ENCODE assay signal across 15 mouse cellular contexts in genomic region chr7:128284047-128284446, GRCm38 (mm10). TPM values are rescaled to one million over a fixed set of nuclear protein-coding genes. Genes with fewer than 3 reads are reported as not detected.
A peak's percentile ranks its signal among the peaks of the same experiment; 100 is the strongest.
DNase-seq lines count a peak whose midpoint lies in the region; ATAC-seq and TF ChIP-seq lines count a peak whose summit lies in the region.
"Had no signal": no experiment of that assay in that cellular context is flagged by ENCODE, and none has a peak within 500 bp of the region (broad histone marks: within the 10 kb centered on the region; RNA-seq: fewer than 3 reads in every experiment).

No protein-coding gene starts in this region.

- no peak for ATAC-seq in forebrain, embryonic 13.5 days
- no peak for ATAC-seq in liver, embryonic 12.5 days
- ATAC-seq in limb, embryonic 11.5 days (ENCODE audit: insufficient number of reproducible peaks, low FRiP score, low TSS enrichment, low read depth): no peak
- ATAC-seq: Patski had no signal

- peak overlapping the region; percentile 79 for H3K27ac ChIP-seq in forebrain, embryonic 10.5 days
- H3K27ac ChIP-seq in forebrain, embryonic 13.5 days: no peak overlapping the region
- peak overlapping the region; percentile 95 for H3K27ac ChIP-seq in liver, embryonic 12.5 days
- 0 out of 2 replicates have a peak overlapping the region, but pooled peaks have one; percentile 21 for H3K27ac ChIP-seq in limb, embryonic 11.5 days (replicated peaks; ENCODE audit: low read depth, low read length)

- H3K4me1 ChIP-seq in forebrain, embryonic 10.5 days: peaks cover 42% of the 10 kb centered on the region
- H3K4me1 ChIP-seq in forebrain, embryonic 13.5 days: peaks cover 15% of the 10 kb centered on the region
- H3K4me1 ChIP-seq in liver, embryonic 12.5 days: peaks cover 68% of the 10 kb centered on the region
- peaks cover 6% of the 10 kb centered on the region; the same call in 1 of the 2 replicates for H3K4me1 ChIP-seq in limb, embryonic 11.5 days (ENCODE audit: control insufficient read depth, insufficient read depth, low read length)

- no peaks in the 10 kb centered on the region for H3K9me3 ChIP-seq in forebrain, embryonic 10.5 days
- no peaks in the 10 kb centered on the region for H3K9me3 ChIP-seq in forebrain, embryonic 13.5 days (replicated peaks)
- H3K9me3 ChIP-seq in liver, embryonic 12.5 days (replicated peaks): no peaks in the 10 kb centered on the region
- H3K9me3 ChIP-seq in limb, embryonic 11.5 days (ENCODE audit: control insufficient read depth, low read length): no peaks in the 10 kb centered on the region

- TF ChIP-seq POLR2A in brain, embryonic 14.5 days (IDR thresholded peaks at IDR 0.05; ENCODE audit: borderline replicate concordance, extremely low read depth, insufficient read depth, insufficient read length, poor library complexity, severe bottlenecking): no peak

- peaks cover 58% of the 10 kb centered on the region for H3K36me3 ChIP-seq in forebrain, embryonic 10.5 days (replicated peaks)
- H3K36me3 ChIP-seq in forebrain, embryonic 13.5 days (ENCODE audit: poor library complexity, severe bottlenecking): peaks cover 26% of the 10 kb centered on the region; the same call in 1 of the 2 replicates
- H3K36me3 ChIP-seq in liver, embryonic 12.5 days: peaks cover 85% of the 10 kb centered on the region
- peaks cover 4% of the 10 kb centered on the region; the same call in 1 of the 2 replicates for H3K36me3 ChIP-seq in limb, embryonic 11.5 days (ENCODE audit: control insufficient read depth, insufficient read depth, low read length)

- H3K9ac ChIP-seq in forebrain, embryonic 13.5 days: no peak overlapping the region
- no peak overlapping the region for H3K9ac ChIP-seq in liver, embryonic 12.5 days
- no peak overlapping the region for H3K9ac ChIP-seq in limb, embryonic 11.5 days (ENCODE audit: low read length)

- WGBS in forebrain, embryonic 10.5 days: 60% methylated on average over 5 of the region's 5 CpGs
- 48% methylated on average over 5 of the region's 5 CpGs for WGBS in forebrain, embryonic 13.5 days
- 74% methylated on average over 5 of the region's 5 CpGs for WGBS in liver, embryonic 12.5 days (ENCODE audit: insufficient replicate concordance)
- 47% methylated on average over 5 of the region's 5 CpGs for WGBS in limb, embryonic 11.5 days

- H3K4me2 ChIP-seq in forebrain, embryonic 13.5 days: no peak overlapping the region
- H3K4me2 ChIP-seq in liver, embryonic 12.5 days: no peak overlapping the region
- no peak overlapping the region for H3K4me2 ChIP-seq in limb, embryonic 11.5 days (ENCODE audit: low read depth, severe bottlenecking)

- no peak for TF ChIP-seq CTCF in brain, embryonic 14.5 days (IDR thresholded peaks at IDR 0.05; ENCODE audit: borderline replicate concordance, extremely low read depth, insufficient read depth, insufficient read length)

- no peak overlapping the region for H3K4me3 ChIP-seq in forebrain, embryonic 10.5 days
- H3K4me3 ChIP-seq in forebrain, embryonic 13.5 days: no peak overlapping the region
- no peak overlapping the region for H3K4me3 ChIP-seq in liver, embryonic 12.5 days
- H3K4me3 ChIP-seq in limb, embryonic 11.5 days (ENCODE audit: low read depth, low read length): no peak overlapping the region
- H3K4me3 ChIP-seq: myocyte had no signal

- DNase-seq in forebrain, embryonic 10.5 days (ENCODE audit: extremely low spot score, low spot score): no peak
- no peak for DNase-seq in liver
- peak; percentile 26 for DNase-seq in brain, embryonic 14.5 days (ENCODE audit: low read depth)
- DNase-seq in limb, embryonic 11.5 days (ENCODE audit: low spot score): peak; percentile 41
- no peak for DNase-seq in urinary bladder, adult 18-20 months (ENCODE audit: low spot score in 2 of 2)
- DNase-seq in urinary bladder, adult 2 months (ENCODE audit: low spot score): no peak
- DNase-seq: cerebellum, adult 11-12 months; heart, adult 11 months; kidney, postnatal 4 days had no signal

- H3K27me3 ChIP-seq in forebrain, embryonic 10.5 days (ENCODE audit: poor library complexity, severe bottlenecking): peaks cover 85% of the 10 kb centered on the region
- no peaks in the 10 kb centered on the region for H3K27me3 ChIP-seq in forebrain, embryonic 13.5 days
- no peaks in the 10 kb centered on the region for H3K27me3 ChIP-seq in liver, embryonic 12.5 days (replicated peaks)
- no peaks in the 10 kb centered on the region for H3K27me3 ChIP-seq in limb, embryonic 11.5 days (ENCODE audit: control insufficient read depth, insufficient read depth, low read length)
- H3K27me3 ChIP-seq: Patski had no signal

RNA-seq across cellular contexts. Expression of gene BC017158, which starts 13.9 kb away (rescaled TPM):
- 22.0 and 26.2 TPM in 2 replicates for polyA plus RNA-seq in forebrain, embryonic 10.5 days (2016; fragmentation: Nextera tagmentation; extraction: Ambion mirVana)
- polyA plus RNA-seq in forebrain, embryonic 13.5 days (2015; fragmentation: Nextera tagmentation; extraction: Ambion mirVana): 11.4 and 12.1 TPM in 2 replicates
- polyA plus RNA-seq in liver, embryonic 12.5 days (2016; fragmentation: Nextera tagmentation; extraction: Ambion mirVana): 26.3 and 29.4 TPM in 2 replicates
- 27.6 and 34.2 TPM in 2 replicates for polyA plus RNA-seq in brain, embryonic 14.5 days (2012; rRNA removed)
- 25.4 and 31.0 TPM in 2 replicates for polyA plus RNA-seq in limb, embryonic 11.5 days (2014; fragmentation: Nextera tagmentation; extraction: Ambion mirVana)
- polyA plus RNA-seq in urinary bladder, adult 2 months (2012; rRNA removed): 36.3 and 39.5 TPM in 2 replicates

RNA-seq across cellular contexts. Expression of gene Slc5a2, which starts 18.6 kb away (rescaled TPM):
- 0.28 TPM in 1 of 2 replicates, not detected in the other for polyA plus RNA-seq in forebrain, embryonic 10.5 days (2016; fragmentation: Nextera tagmentation; extraction: Ambion mirVana)
- polyA plus RNA-seq in forebrain, embryonic 13.5 days (2015; fragmentation: Nextera tagmentation; extraction: Ambion mirVana): not detected in 2 replicates
- 2.0 and 2.1 TPM in 2 replicates for polyA plus RNA-seq in liver, embryonic 12.5 days (2016; fragmentation: Nextera tagmentation; extraction: Ambion mirVana)
- 0.04 TPM in 1 of 2 replicates, not detected in the other for polyA plus RNA-seq in brain, embryonic 14.5 days (2012; rRNA removed)
- not detected in 2 replicates for polyA plus RNA-seq in limb, embryonic 11.5 days (2014; fragmentation: Nextera tagmentation; extraction: Ambion mirVana)
- polyA plus RNA-seq in urinary bladder, adult 2 months (2012; rRNA removed): 0.10 TPM in 1 of 2 replicates, not detected in the other
- polyA plus RNA-seq: liver, adult 2 months; myocyte; thymus, postnatal 0 days had no signal

RNA-seq across cellular contexts. Expression of gene Tgfb1i1, which starts 37.4 kb away (rescaled TPM):
- polyA plus RNA-seq in forebrain, embryonic 10.5 days (2016; fragmentation: Nextera tagmentation; extraction: Ambion mirVana): 22.5 and 23.3 TPM in 2 replicates
- 13.6 and 14.5 TPM in 2 replicates for polyA plus RNA-seq in forebrain, embryonic 13.5 days (2015; fragmentation: Nextera tagmentation; extraction: Ambion mirVana)
- 22.3 and 25.1 TPM in 2 replicates for polyA plus RNA-seq in liver, embryonic 12.5 days (2016; fragmentation: Nextera tagmentation; extraction: Ambion mirVana)
- 10.4 and 21.3 TPM in 2 replicates for polyA plus RNA-seq in brain, embryonic 14.5 days (2012; rRNA removed)
- polyA plus RNA-seq in limb, embryonic 11.5 days (2014; fragmentation: Nextera tagmentation; extraction: Ambion mirVana): 14.3 and 15.6 TPM in 2 replicates
- polyA plus RNA-seq in urinary bladder, adult 2 months (2012; rRNA removed): 155 and 317 TPM in 2 replicates

RNA-seq across cellular contexts. Expression of gene 9130023H24Rik, which starts 46.2 kb away (rescaled TPM):
- 10.0 and 10.7 TPM in 2 replicates for polyA plus RNA-seq in forebrain, embryonic 10.5 days (2016; fragmentation: Nextera tagmentation; extraction: Ambion mirVana)
- 9.5 and 11.3 TPM in 2 replicates for polyA plus RNA-seq in forebrain, embryonic 13.5 days (2015; fragmentation: Nextera tagmentation; extraction: Ambion mirVana)
- polyA plus RNA-seq in liver, embryonic 12.5 days (2016; fragmentation: Nextera tagmentation; extraction: Ambion mirVana): 2.9 and 3.1 TPM in 2 replicates
- 3.5 and 4.4 TPM in 2 replicates for polyA plus RNA-seq in brain, embryonic 14.5 days (2012; rRNA removed)
- polyA plus RNA-seq in limb, embryonic 11.5 days (2014; fragmentation: Nextera tagmentation; extraction: Ambion mirVana): 10.2 and 11.4 TPM in 2 replicates
- 6.1 and 6.3 TPM in 2 replicates for polyA plus RNA-seq in urinary bladder, adult 2 months (2012; rRNA removed)

RNA-seq across cellular contexts. Expression of gene Armc5, which starts 46.9 kb away (rescaled TPM):
- 15.3 and 15.4 TPM in 2 replicates for polyA plus RNA-seq in forebrain, embryonic 10.5 days (2016; fragmentation: Nextera tagmentation; extraction: Ambion mirVana)
- polyA plus RNA-seq in forebrain, embryonic 13.5 days (2015; fragmentation: Nextera tagmentation; extraction: Ambion mirVana): 11.0 and 12.2 TPM in 2 replicates
- polyA plus RNA-seq in liver, embryonic 12.5 days (2016; fragmentation: Nextera tagmentation; extraction: Ambion mirVana): 12.7 and 12.8 TPM in 2 replicates
- 17.3 and 17.8 TPM in 2 replicates for polyA plus RNA-seq in brain, embryonic 14.5 days (2012; rRNA removed)
- polyA plus RNA-seq in limb, embryonic 11.5 days (2014; fragmentation: Nextera tagmentation; extraction: Ambion mirVana): 9.7 and 10.0 TPM in 2 replicates
- polyA plus RNA-seq in urinary bladder, adult 2 months (2012; rRNA removed): 18.6 and 20.4 TPM in 2 replicates

Comparison
In these comparisons a context has a peak if more than half of its experiments do, and no peak if none do; other contexts are left out.
1. DNase-seq: peak in brain, embryonic 14.5 days (single experiment) and limb, embryonic 11.5 days (single experiment); none in forebrain, embryonic 10.5 days (single experiment), liver (single experiment), urinary bladder, adult 18-20 months (0 of 2) and urinary bladder, adult 2 months (single experiment).